Mouse (Mus musculus) central nervous system, embryonic 18 days (tissue): ENCODE data around the gene Vmn2r109. TPM values are rescaled to one million over a fixed set of nuclear protein-coding genes. Genes with fewer than 3 reads are reported as not detected.

Source experiments
- polyA plus RNA-seq: library from polyadenylated mRNA; depleted of rRNA; stranded (reverse); fragments of >200 nt; gene quantifications from 2 replicates; pipeline ENCODE4 v1.2.3, GENCODE M21; 2012; rRNA removed

The Vmn2r109 gene
- polyA plus RNA-seq = not detected in 2 replicates

GRCm38 (mm10) chr17:20564656-20565055, at the start of gene Vmn2r109:
TSS of gene Vmn2r109 (minus strand) at chr17:20564756.

DNA sequence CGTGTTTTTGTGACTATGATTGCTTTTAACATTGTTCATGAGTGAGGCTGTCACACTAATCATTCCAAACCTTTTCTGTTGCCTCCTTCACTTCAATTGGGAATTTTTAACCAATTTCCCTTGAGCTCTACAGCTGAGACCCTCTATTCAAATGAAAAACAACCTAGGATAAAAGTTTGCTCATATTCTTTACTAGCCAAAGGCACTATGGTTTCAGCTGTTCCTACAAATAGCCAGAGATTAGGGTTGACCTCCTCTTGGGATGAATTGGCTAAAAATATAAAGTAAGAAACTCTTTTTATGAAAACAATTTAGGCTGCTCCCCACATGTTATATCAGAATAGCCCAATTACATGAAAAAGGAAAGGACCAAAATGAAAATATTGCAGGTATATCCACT, 31.8 kb upstream of the Vmn2r109 start, which contains the start of gene Vmn2r110:
Vmn2r110 (minus strand) TSS at position 101 of the 400 bp plus-strand sequence.

GRCm38 (mm10) chr17:20497858-20498257, 66.7 kb downstream of the Vmn2r109 start, which contains the start of gene Vmn1r225:
TSS of gene Vmn1r225 (plus strand) at chr17:20498158.

Other genes with a start within 250 kb of the Vmn2r109 start
- not detected in 2 replicates for gene Vmn2r107, start 219.5 kb downstream of the Vmn2r109 start, polyA plus RNA-seq
- not detected in 2 replicates for gene Vmn1r224, start 150.6 kb downstream of the Vmn2r109 start, polyA plus RNA-seq
- gene Vmn2r108, start 83.4 kb downstream of the Vmn2r109 start, polyA plus RNA-seq = not detected in 2 replicates
- gene Vmn1r225, start 66.6 kb downstream of the Vmn2r109 start, polyA plus RNA-seq = not detected in 2 replicates
- not detected in 2 replicates for gene Vmn2r110, start 31.7 kb upstream of the Vmn2r109 start, polyA plus RNA-seq
- gene Fpr-rs3, start 60.1 kb upstream of the Vmn2r109 start, polyA plus RNA-seq = not detected in 2 replicates
- not detected in 2 replicates for gene Vmn1r226, start 118.1 kb upstream of the Vmn2r109 start, polyA plus RNA-seq
- gene Vmn1r227, start 165.1 kb upstream of the Vmn2r109 start, polyA plus RNA-seq = not detected in 2 replicates
- not detected in 2 replicates for gene Vmn1r228, start 221.4 kb upstream of the Vmn2r109 start, polyA plus RNA-seq
- gene Vmn1r229, start 246.8 kb upstream of the Vmn2r109 start, polyA plus RNA-seq = not detected in 2 replicates